ENCODE assay signal across 10 mouse cellular contexts in the genomic region with DNA sequence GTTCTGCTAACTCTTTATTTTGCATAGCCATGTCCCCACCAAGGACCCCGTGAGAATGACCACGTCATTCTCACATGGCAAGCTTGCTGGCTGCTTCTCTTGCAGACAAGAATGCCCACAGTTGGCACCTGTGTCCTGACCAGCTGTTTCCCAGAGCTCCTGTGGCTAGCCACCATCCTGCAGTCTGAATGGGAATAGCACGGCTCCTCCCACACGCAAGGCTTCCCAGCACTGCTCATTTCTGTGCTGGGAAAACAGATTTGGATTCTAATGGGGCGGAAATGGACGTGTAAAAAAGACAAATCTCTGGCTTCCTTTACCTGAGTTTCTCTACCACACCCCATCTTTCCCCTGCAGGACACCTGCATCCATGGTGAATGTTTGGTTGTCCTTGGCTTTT.
DNase-seq lines count a peak whose midpoint lies in the region; ATAC-seq lines count a peak whose summit lies in the region.
"Had no signal": no experiment of that assay in that cellular context is flagged by ENCODE, and none has a peak within 500 bp of the region (broad histone marks: within the 10 kb centered on the region; RNA-seq: fewer than 3 reads in every experiment).

No protein-coding gene starts in this region.

- H3K4me3 ChIP-seq in forebrain, embryonic 14.5 days (ENCODE audit: low read depth, low read length): no peak overlapping the region
- no peak overlapping the region for H3K4me3 ChIP-seq in forebrain, embryonic 11.5 days (ENCODE audit: low read depth, low read length)
- no peak overlapping the region for H3K4me3 ChIP-seq in hindbrain, embryonic 13.5 days
- H3K4me3 ChIP-seq: erythroblast, embryonic 14.5 days; liver, embryonic 12.5 days had no signal

- H3K9ac ChIP-seq in forebrain, embryonic 14.5 days (ENCODE audit: low read length): no peak overlapping the region
- H3K9ac ChIP-seq in forebrain, embryonic 11.5 days (ENCODE audit: low read length): no peak overlapping the region
- no peak overlapping the region for H3K9ac ChIP-seq in hindbrain, embryonic 13.5 days
- H3K9ac ChIP-seq: liver, embryonic 12.5 days had no signal

- no peak overlapping the region for H3K27ac ChIP-seq in forebrain, embryonic 14.5 days (ENCODE audit: low read depth, low read length)
- no peak overlapping the region for H3K27ac ChIP-seq in forebrain, embryonic 11.5 days (ENCODE audit: low read depth, low read length)
- no peak overlapping the region for H3K27ac ChIP-seq in hindbrain, embryonic 13.5 days
- H3K27ac ChIP-seq: liver, embryonic 12.5 days had no signal

- ATAC-seq in forebrain, embryonic 14.5 days: peak; percentile 77; the same call in 1 of the 2 replicates
- no peak for ATAC-seq in forebrain, embryonic 11.5 days (replicated peaks; ENCODE audit: low FRiP score)
- peak; percentile 54; the same call in 1 of the 2 replicates for ATAC-seq in hindbrain, embryonic 13.5 days (ENCODE audit: low FRiP score)
- ATAC-seq: liver, embryonic 12.5 days had no signal

- 39% methylated on average over 6 of the region's 6 CpGs for WGBS in forebrain, embryonic 14.5 days
- WGBS in forebrain, embryonic 11.5 days: 57% methylated on average over 6 of the region's 6 CpGs
- 50% methylated on average over 6 of the region's 6 CpGs for WGBS in hindbrain, embryonic 13.5 days

- H3K36me3 ChIP-seq in forebrain, embryonic 14.5 days (ENCODE audit: control insufficient read depth, insufficient read depth, low read length): no peaks in the 10 kb centered on the region
- H3K36me3 ChIP-seq in forebrain, embryonic 11.5 days (ENCODE audit: control insufficient read depth, insufficient read depth, low read length): no peaks in the 10 kb centered on the region
- no peaks in the 10 kb centered on the region for H3K36me3 ChIP-seq in hindbrain, embryonic 13.5 days
- H3K36me3 ChIP-seq: liver, embryonic 12.5 days had no signal

- no peaks in the 10 kb centered on the region for H3K9me3 ChIP-seq in forebrain, embryonic 14.5 days (replicated peaks; ENCODE audit: control insufficient read depth, low read length)
- no peaks in the 10 kb centered on the region for H3K9me3 ChIP-seq in forebrain, embryonic 11.5 days (ENCODE audit: control insufficient read depth, low read length)
- no peaks in the 10 kb centered on the region for H3K9me3 ChIP-seq in hindbrain, embryonic 13.5 days
- H3K9me3 ChIP-seq: liver, embryonic 12.5 days had no signal

- DNase-seq in forebrain, embryonic 14.5 days (ENCODE audit: low spot score): peak; percentile 61
- DNase-seq in forebrain, embryonic 11.5 days (ENCODE audit: low spot score): no peak
- DNase-seq in retina, postnatal 1 day: peak; percentile 33
- DNase-seq in retina, embryonic 14.5 days (ENCODE audit: low spot score): no peak
- peak; percentile 20 to 34 for DNase-seq in right cerebral cortex, postnatal 36 days (ENCODE audit: low spot score in 2 of 2)
- DNase-seq in adrenal gland, postnatal 36 days: no peak
- DNase-seq in adrenal gland, adult (ENCODE audit: inconsistent age in 2 of 2, low spot score in 1 of 2): no peak

- H3K4me2 ChIP-seq in forebrain, embryonic 14.5 days (ENCODE audit: low read length): no peak overlapping the region
- H3K4me2 ChIP-seq in forebrain, embryonic 11.5 days (ENCODE audit: low read depth, low read length, severe bottlenecking): no peak overlapping the region
- H3K4me2 ChIP-seq in hindbrain, embryonic 13.5 days: no peak overlapping the region
- H3K4me2 ChIP-seq: liver, embryonic 12.5 days had no signal

- H3K4me1 ChIP-seq in forebrain, embryonic 14.5 days (ENCODE audit: control insufficient read depth, insufficient read depth, low read length): no peaks in the 10 kb centered on the region
- no peaks in the 10 kb centered on the region for H3K4me1 ChIP-seq in forebrain, embryonic 11.5 days (replicated peaks; ENCODE audit: control insufficient read depth, insufficient read depth, low read length)
- peaks cover 7% of the 10 kb centered on the region; the same call in 1 of the 2 replicates for H3K4me1 ChIP-seq in hindbrain, embryonic 13.5 days (replicated peaks)
- H3K4me1 ChIP-seq: liver, embryonic 12.5 days had no signal

- H3K27me3 ChIP-seq in forebrain, embryonic 14.5 days (replicated peaks; ENCODE audit: control insufficient read depth, insufficient read depth, low read length): no peaks in the 10 kb centered on the region
- no peaks in the 10 kb centered on the region for H3K27me3 ChIP-seq in forebrain, embryonic 11.5 days (ENCODE audit: control insufficient read depth, insufficient read depth, low read length)
- H3K27me3 ChIP-seq in hindbrain, embryonic 13.5 days: no peaks in the 10 kb centered on the region
- H3K27me3 ChIP-seq: liver, embryonic 12.5 days had no signal

Comparison
In these comparisons a context has a peak if more than half of its experiments do, and no peak if none do; other contexts are left out.
1. DNase-seq: peak in forebrain, embryonic 14.5 days (single experiment), retina, postnatal 1 day (single experiment) and right cerebral cortex, postnatal 36 days (2 of 2); none in forebrain, embryonic 11.5 days (single experiment), retina, embryonic 14.5 days (single experiment), adrenal gland, postnatal 36 days (0 of 2) and adrenal gland, adult (0 of 2).